Mouse (Mus musculus): Measurements from ENCODE around the gene Pid1.

Gene Pid1

DNA sequence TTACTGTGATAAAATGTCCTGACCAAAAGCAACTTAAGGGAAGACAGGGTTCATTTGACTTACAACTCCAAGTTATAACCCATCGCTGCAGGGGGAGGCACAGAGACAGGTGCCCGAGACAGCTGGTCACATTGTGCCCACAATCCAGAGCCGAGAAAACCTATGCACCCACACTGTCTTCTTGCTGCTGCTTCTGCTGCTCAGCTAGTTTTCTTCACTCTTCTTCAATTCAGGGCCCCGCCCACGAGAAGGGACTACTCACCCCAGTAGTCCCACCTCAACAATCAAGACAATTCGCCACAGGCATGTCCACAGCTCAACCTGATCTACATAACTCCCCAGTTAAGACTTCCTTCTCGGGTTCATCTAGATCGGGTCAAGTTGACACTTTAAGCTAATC is at the start of gene Pid1:
Gene Pid1 (minus strand): TSS at position 214 of the 400 bp plus-strand sequence.
- no peak for DNase-seq (ENCODE audit: extremely low read depth, insufficient read length, low spot score)

DNA sequence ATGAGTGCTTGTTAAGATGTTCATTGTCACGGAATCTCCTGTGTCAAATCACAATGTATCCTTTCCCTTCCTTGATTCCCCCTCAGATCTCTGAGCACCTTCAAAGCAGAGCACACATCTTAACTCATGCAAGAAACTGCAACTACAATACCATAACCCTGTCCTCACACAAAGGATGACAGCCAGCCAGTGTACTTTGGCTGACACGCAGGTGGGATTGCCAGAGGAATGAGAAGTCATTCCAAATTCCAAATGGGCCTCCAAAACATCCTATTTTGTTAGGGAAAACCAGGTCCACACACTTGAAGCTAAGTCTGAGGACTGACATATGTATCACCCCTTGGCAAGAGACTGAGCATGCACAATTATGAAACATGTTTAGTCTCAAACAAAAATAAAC is 45.5 kb upstream of the Pid1 start:
- DNase-seq (ENCODE audit: extremely low read depth, insufficient read length, low spot score): no peak

DNA sequence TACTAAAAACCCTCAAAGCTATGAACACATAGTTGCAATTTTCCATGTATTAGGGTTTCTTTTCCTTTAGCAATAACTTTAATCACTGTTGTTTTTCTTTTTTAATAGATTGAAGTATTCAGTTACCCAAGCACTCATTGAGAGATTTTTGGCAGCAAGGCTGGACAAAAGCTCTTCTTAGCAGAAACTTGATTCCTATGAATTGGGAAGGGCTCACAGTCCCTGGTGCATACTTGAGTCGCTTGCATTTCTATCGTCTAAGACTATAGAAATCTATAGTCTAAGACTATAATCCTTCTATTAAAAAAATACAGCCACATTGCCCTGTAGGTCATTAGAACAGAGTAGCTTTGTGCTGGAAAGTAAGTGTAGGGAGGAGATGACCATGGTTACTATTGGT is 44.9 kb upstream of the Pid1 start:
- no peak for DNase-seq (ENCODE audit: extremely low read depth, insufficient read length, low spot score)

GRCm38 (mm10) chr1:84406891-84407290 is 42.9 kb upstream of the Pid1 start:
- peak; percentile 82 for DNase-seq (ENCODE audit: extremely low read depth, insufficient read length, low spot score)

DNA sequence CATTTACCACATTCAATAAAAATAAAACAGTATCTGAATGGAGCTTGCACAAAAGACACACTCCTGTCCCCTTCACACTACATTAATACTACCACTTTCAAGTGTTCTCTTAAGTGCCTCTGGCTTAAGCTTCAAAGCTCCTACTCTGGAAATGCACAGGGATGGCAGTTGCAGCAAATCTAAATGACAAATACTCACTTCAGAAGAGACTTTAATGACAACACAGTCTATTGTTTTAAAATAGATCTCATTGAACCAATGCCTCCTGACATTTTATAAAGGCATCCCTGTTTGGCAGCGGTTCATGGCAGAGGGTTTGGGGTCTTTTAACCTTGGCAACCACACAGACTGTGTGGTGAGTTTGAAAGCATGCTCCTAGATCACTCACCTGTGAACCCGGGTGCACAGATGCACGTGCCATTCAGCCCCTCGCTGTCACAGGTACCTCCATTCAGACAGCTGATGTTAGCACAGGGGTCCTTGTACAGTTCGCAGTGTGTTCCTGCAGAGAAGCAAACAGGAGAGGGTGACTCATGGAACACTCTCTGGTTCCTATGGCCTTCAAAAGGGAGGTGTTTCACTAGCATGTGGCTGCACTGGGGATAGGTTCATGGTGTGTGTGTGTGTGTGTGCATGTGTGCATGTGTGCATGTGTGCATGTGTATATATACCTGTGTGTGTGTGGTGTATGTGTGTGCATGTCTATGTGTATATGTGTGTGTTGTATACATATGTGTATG is 41.7 kb upstream of the Pid1 start:
- no peak for DNase-seq (ENCODE audit: extremely low read depth, insufficient read length, low spot score)

DNA sequence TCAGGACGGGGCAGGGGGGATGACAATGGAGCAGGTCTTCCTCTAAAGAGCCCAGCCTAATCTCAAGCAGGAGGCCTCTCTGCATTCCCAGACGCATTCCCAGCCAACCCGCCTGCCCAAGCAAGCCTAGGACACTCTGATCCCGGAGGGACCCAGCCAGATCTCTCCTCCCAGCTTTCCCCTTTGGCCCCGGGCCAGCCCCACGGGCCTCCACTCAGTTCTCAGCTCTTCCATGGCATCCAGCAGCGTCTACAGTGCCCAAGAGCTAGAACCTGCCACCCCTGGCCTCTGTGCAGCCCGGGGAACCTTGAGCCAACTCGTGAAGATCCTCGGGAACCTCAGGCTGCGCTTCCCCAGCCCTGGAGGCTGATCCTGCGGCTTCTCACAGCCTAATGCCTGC is 40.9 kb upstream of the Pid1 start:
- no peak for DNase-seq (ENCODE audit: extremely low read depth, insufficient read length, low spot score)

DNA sequence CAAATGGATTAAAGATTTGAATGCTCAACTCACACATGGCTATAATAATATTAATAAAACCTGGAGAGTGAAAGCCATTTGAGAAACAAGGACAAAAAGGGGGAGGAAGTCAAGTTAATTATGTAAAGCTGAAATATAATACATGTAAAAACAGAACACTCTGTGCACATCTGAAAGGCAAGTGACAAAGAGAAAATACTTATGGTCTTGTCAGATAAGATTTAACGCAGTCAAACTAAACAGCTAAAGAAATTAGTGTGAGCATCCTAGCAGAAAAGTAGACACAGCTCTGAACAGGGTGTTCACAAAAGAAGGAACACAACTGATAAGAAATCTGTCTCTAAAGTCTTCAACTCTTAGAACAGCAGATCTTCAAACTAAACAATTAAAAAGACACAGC is 38.2 kb upstream of the Pid1 start:
- no peak for DNase-seq (ENCODE audit: extremely low read depth, insufficient read length, low spot score)

- DNase-seq (ENCODE audit: extremely low read depth, insufficient read length, low spot score): no peak
Measured at GRCm38 (mm10) chr1:84399671-84400070, 35.7 kb upstream of the Pid1 start.

DNA sequence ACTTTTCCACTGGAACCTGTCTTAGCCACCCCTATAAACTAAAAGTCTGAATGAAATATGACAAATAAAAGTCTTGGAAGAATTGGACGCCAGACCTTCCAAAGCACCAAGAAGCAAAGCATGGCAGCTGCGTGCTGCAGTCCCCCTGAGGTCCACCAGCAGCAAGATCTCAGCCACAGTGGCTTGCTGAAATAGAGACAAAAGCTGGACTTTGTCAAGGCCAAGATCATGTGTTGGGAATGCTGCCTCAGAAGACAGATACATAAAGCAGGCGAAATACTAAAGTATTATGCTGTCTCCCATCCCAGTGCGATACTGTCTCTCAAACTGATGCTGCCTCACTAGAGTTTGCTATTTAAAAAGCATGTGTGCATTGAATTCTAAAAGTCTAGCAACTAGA is 35.1 kb upstream of the Pid1 start:
- no peak for DNase-seq (ENCODE audit: extremely low read depth, insufficient read length, low spot score)

- DNase-seq (ENCODE audit: extremely low read depth, insufficient read length, low spot score): no peak
Measured at GRCm38 (mm10) chr1:84396787-84397186, 32.8 kb upstream of the Pid1 start.

DNA sequence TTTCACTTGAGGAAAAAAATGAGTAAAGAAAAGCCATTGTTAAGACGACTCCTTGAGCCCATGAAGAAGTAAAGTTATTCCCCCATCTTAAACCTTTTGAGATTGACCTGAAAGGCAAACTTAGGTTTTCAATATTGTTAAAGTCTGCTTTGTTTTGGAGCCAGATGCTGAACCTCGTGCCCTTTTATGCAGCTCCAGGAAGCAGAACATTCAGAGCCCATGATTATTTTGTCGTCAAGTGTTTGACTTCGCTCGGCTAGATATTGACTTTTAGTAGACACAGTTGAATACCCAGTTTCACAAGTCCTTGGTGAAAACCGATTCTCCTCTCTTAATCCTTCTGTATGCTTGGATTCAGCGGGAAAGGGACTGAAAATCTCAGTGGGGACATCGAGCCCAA is 31.9 kb upstream of the Pid1 start:
- no peak for DNase-seq (ENCODE audit: extremely low read depth, insufficient read length, low spot score)

GRCm38 (mm10) chr1:84390961-84391360 is 27.0 kb upstream of the Pid1 start:
- peak; percentile 53 for DNase-seq (ENCODE audit: extremely low read depth, insufficient read length, low spot score)

DNA sequence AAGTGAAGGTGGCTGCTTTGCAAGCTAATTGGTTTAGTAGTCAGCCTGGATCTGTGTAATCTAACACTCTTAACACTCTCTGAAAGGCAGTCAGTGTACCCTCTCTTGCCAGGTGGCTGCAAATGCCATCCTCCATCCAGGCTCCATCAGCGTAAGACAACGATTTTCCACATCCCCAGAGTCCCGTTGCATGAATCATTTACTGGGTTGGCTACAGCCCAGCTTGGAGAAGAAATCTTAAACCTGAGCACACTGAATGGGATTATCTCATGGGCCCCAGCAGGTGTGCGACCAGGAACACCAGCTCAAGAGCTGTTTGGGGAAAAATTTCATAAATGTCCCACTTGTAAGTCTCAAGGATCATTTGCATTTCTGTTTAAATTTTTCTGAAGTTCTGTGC is 23.6 kb upstream of the Pid1 start:
- peak; percentile 61 for DNase-seq (ENCODE audit: extremely low read depth, insufficient read length, low spot score)

DNA sequence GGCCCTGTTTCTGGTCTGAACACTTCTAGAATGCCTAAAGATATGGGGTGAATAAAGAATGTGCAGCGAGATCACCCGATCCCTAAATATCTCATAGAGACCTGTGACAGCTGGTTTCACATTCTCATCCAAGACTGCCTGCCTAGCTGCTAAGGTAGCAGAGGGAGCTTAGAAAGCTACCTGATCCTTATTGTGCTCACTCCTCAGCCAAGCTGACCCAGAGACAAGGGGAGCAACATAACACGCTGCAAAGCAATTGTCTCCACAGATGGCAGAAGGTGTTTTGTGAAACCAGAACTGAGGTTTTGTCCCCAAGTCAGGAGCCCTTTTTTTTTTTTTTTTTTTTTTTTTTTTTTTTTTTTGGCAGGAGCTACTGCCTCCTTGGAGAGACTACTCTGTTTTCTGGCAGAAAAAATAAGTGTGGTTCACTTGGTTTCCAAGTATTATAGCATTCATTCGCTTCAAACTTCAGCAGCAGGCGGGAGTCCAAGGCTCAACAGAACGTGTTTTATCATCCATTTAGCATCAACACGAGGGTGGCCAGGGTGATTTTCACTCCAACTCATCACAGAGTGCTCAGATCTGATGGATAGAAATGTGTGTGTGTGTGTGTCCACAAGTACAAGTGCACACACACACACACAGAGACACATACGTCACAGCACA is 22.6 kb upstream of the Pid1 start:
- DNase-seq (ENCODE audit: extremely low read depth, insufficient read length, low spot score): peak; percentile 60

DNA sequence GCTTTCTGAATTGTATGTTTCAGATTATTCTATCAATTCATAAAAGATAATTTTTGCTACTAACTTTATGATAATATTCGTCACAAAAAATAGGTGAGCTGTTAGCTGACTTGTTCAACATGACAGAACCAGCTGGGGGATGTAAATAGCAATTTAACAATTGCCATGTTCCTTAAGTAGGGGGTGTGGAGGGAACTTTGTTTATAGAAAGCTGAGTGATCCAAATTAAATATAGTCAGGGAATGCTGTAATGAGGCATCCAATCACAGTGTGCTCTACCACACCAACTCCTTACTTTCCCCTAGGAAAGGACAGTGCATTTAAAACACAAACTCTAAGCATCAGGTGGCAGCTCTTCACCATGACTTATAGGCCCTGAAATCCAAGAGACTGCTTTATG is 18.7 kb upstream of the Pid1 start:
- DNase-seq (ENCODE audit: extremely low read depth, insufficient read length, low spot score): no peak

GRCm38 (mm10) chr1:84382064-84382463 is 18.1 kb upstream of the Pid1 start:
- no peak for DNase-seq (ENCODE audit: extremely low read depth, insufficient read length, low spot score)

DNA sequence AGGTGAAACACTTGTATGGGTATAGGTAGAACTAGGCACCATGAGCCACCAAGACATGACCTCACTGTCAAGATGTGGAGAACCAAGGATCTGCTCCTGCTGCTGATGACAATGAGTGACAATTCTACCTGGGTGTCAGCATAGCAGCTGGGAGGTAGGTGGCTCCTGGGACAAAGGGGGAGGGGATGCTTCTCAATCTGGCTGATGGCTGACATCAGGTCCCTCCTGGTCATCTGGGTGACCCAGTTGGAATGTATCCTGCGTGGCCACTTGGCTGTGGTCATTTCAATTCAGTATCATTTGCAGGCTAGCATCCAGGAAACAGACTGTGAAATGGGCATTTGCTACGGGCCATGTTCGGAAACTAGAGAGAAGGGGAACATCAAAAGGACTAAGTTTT is 16.9 kb upstream of the Pid1 start:
- DNase-seq (ENCODE audit: extremely low read depth, insufficient read length, low spot score): no peak

GRCm38 (mm10) chr1:84367733-84368132 is 3.8 kb upstream of the Pid1 start:
- DNase-seq (ENCODE audit: extremely low read depth, insufficient read length, low spot score): no peak

DNA sequence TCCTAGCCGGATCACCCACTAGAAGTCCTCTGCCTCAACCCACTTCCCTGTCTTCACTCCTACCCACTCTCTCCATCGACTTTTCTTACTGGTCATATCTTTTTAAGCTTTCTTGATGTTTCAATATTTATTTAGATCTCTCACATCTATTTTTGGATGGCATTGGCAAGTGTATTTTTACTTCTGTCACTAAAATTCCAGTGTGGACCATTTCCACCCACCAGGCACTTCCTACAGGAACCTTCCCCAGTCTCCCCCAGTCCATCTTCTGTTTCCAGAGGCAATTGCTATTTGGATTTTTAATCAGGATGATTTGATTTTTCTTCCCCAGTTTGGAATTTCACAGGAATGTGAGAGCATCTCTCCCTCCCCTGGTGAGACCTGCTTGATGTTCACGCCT is 2.6 kb upstream of the Pid1 start:
- DNase-seq (ENCODE audit: extremely low read depth, insufficient read length, low spot score): no peak

DNA sequence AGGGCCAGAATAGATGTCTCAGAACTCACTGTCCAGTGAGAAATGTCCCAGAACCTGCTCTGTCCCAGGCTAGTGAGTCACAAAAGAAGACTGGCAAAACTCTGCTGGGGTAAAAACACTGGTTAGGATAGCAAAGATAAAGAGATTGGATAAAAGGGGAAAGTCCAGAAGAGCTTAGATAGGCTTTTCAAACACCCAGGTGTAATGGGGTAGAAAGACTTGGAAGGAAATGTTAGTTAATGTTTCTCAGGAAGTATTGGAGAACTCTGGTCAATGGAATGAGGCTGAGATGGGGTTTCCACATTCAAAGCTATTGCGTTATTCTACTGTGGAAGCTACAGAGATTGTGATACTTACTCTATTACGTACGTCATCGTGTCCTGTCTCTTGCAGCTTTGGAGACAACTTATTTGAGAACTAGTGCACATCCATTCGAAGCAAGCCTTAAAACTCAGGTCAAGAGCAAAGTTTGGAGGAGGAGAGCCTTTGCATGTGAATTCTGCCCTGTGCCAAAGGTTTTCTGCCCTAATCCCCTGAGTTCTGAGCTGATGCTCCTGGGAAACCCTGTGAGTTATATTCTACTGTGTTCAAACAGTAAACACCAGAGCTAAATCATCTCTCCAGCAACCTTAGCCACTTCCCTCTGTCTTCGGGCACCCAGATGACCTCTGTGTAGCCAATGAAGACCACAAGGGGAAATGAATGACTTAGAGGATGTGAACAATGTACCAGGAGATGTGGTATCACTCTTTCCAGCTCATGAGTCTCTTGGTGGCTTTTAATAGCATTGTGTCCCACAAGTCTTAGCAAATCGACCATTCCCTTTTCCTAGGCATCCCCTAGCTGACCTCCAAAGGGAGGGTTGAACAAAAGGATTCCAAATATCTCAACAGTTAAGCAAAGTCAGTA is 1.0 kb downstream of the Pid1 start:
- DNase-seq (ENCODE audit: extremely low read depth, insufficient read length, low spot score): no peak

DNA sequence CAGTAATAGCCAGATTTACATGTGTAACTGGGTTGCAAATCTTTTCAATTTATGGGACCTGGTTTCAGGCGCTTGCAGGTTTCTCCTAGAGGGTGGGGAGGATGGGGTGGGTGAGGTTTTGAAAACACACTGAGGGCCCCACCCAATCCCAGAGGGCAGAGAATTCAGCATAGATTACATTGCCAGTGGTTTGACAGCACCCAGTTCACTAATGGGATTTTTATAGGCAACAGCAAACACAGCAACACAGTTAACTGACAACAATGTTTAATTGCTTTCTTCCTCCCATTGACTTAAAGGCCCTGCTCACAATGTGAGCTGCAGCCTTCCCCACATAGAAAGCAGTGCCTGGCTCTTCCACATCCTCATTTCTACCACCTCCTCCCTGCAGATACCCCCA is 1.8 kb downstream of the Pid1 start:
- no peak for DNase-seq (ENCODE audit: extremely low read depth, insufficient read length, low spot score)

- DNase-seq (ENCODE audit: extremely low read depth, insufficient read length, low spot score): no peak
Measured at GRCm38 (mm10) chr1:84361389-84361788, 2.6 kb downstream of the Pid1 start.
